Mouse (Mus musculus) neural tube, embryonic 15.5 days (tissue): ENCODE measurements around the gene Map3k12. TPM values are rescaled to one million over a fixed set of nuclear protein-coding genes. Genes with fewer than 3 reads are reported as not detected.

Source experiments
- ATAC-seq: fragments of 200-750 bp; cut with Nextera tagmentation; 2 replicates; pipeline ENCODE4 v1.8.0; 2017; ENCODE audit warnings: mild to moderate bottlenecking, moderate TSS enrichment, moderate library complexity; ENCODE audit not compliant: low FRiP score
- H3K27ac ChIP-seq: fragments of 300-500 bp; sonication (generic); replicated peaks from 2 replicates; pipeline ENCODE4 v1.5.1; 2015; ENCODE audit warnings: mild to moderate bottlenecking, inconsistent platforms
- H3K27me3 ChIP-seq: fragments of 300-500 bp; sonication (generic); replicated peaks from 2 replicates; pipeline ENCODE4 v1.6.1; 2015; ENCODE audit warnings: inconsistent platforms
- H3K36me3 ChIP-seq: fragments of 300-500 bp; sonication (generic); 2 replicates; pipeline ENCODE4 v1.6.1; 2015; ENCODE audit warnings: inconsistent platforms
- H3K4me1 ChIP-seq: fragments of 300-500 bp; sonication (generic); 2 replicates; pipeline ENCODE4 v1.6.1; 2015; ENCODE audit warnings: inconsistent platforms
- H3K4me2 ChIP-seq: fragments of 300-500 bp; sonication (generic); 2 replicates; pipeline ENCODE4 v1.6.1; 2015; ENCODE audit warnings: inconsistent platforms, mild to moderate bottlenecking, moderate library complexity
- H3K4me3 ChIP-seq: fragments of 300-500 bp; sonication (generic); replicated peaks from 2 replicates; pipeline ENCODE4 v1.5.1; 2015; ENCODE audit warnings: mild to moderate bottlenecking, inconsistent platforms
- H3K9ac ChIP-seq: fragments of 300-500 bp; sonication (generic); replicated peaks from 2 replicates; pipeline ENCODE4 v1.6.1; 2015; ENCODE audit warnings: mild to moderate bottlenecking, inconsistent platforms
- H3K9me3 ChIP-seq: fragments of 300-500 bp; sonication (generic); replicated peaks from 2 replicates; pipeline ENCODE4 v1.6.1; 2016; ENCODE audit warnings: inconsistent platforms
- WGBS: fragments of 180-500 bp; shearing (Covaris S2); methylation state at CpG from one replicate; pipeline ENCODE4 v1.1.7; 2015; ENCODE audit warnings: mixed read lengths; 5-methylcytosine and 5-hydroxymethylcytosine counted together
- polyA plus RNA-seq: library from polyadenylated mRNA; unstranded; fragments of >200 nt; fragmentation: Nextera tagmentation; extraction: Ambion mirVana; gene quantifications from 2 replicates; pipeline ENCODE4 v1.2.1, GENCODE M21; 2015

The Map3k12 gene
- polyA plus RNA-seq, 1 experiment from 2014 or later: 57.4 TPM

GRCm38 (mm10) chr15:102532106-102532900, 15.4 kb upstream of the Map3k12 start:
- 88% methylated on average over 3 of the region's 3 CpGs for WGBS
- no peak overlapping the region for H3K9ac ChIP-seq
- no peak for ATAC-seq

GRCm38 (mm10) chr15:102531586-102531985, 14.7 kb upstream of the Map3k12 start:
- 84% methylated on average over 4 of the region's 4 CpGs for WGBS
- H3K36me3 ChIP-seq: peaks cover 73% of the 10 kb centered on the region

More at GRCm38 (mm10) chr15:102532106-102532900, 15.4 kb upstream of the Map3k12 start:
- peaks cover 77% of the 10 kb centered on the region for H3K36me3 ChIP-seq
- no peaks in the 10 kb centered on the region for H3K4me1 ChIP-seq
- no peak overlapping the region for H3K4me3 ChIP-seq
- H3K27ac ChIP-seq: no peak overlapping the region
- H3K9me3 ChIP-seq: no peaks in the 10 kb centered on the region
- no peaks in the 10 kb centered on the region for H3K27me3 ChIP-seq
- H3K4me2 ChIP-seq: no peak overlapping the region

GRCm38 (mm10) chr15:102530566-102530965, 13.7 kb upstream of the Map3k12 start:
- WGBS: 91% methylated on average over 4 of the region's 4 CpGs
- H3K27ac ChIP-seq: no peak overlapping the region
- no peaks in the 10 kb centered on the region for H3K27me3 ChIP-seq
- no peak for ATAC-seq
- no peaks in the 10 kb centered on the region for H3K4me1 ChIP-seq
- H3K9ac ChIP-seq: no peak overlapping the region
- no peak overlapping the region for H3K4me2 ChIP-seq
- H3K4me3 ChIP-seq: no peak overlapping the region
- no peaks in the 10 kb centered on the region for H3K9me3 ChIP-seq
- H3K36me3 ChIP-seq: peaks cover 63% of the 10 kb centered on the region

More at GRCm38 (mm10) chr15:102531586-102531985, 14.7 kb upstream of the Map3k12 start:
- no peak for ATAC-seq
- Histone ChIP-seq H3K9ac (no peak overlapping the region), H3K4me1 (no peaks in the 10 kb centered on the region), H3K27ac (no peak overlapping the region), H3K4me3 (no peak overlapping the region), H3K9me3 (no peaks in the 10 kb centered on the region), H3K4me2 (no peak overlapping the region), H3K27me3 (no peaks in the 10 kb centered on the region)

GRCm38 (mm10) chr15:102528396-102528795, 11.5 kb upstream of the Map3k12 start:
- Histone ChIP-seq H3K9ac (no peak overlapping the region), H3K36me3 (peaks cover 59% of the 10 kb centered on the region), H3K27me3 (no peaks in the 10 kb centered on the region), H3K9me3 (no peaks in the 10 kb centered on the region), H3K4me3 (no peak overlapping the region), H3K4me1 (peaks cover 20% of the 10 kb centered on the region), H3K4me2 (no peak overlapping the region), H3K27ac (no peak overlapping the region)
- ATAC-seq: no peak
- WGBS: 95% methylated on average over 1 of the region's 1 CpGs

GRCm38 (mm10) chr15:102527936-102528335, 11.1 kb upstream of the Map3k12 start:
- H3K36me3 ChIP-seq: peaks cover 55% of the 10 kb centered on the region

GRCm38 (mm10) chr15:102526111-102527002, 9.5 kb upstream of the Map3k12 start:
- Histone ChIP-seq H3K27ac (no peak overlapping the region), H3K4me1 (peaks cover 20% of the 10 kb centered on the region), H3K4me2 (no peak overlapping the region), H3K9ac (no peak overlapping the region), H3K9me3 (no peaks in the 10 kb centered on the region), H3K36me3 (peaks cover 56% of the 10 kb centered on the region), H3K27me3 (no peaks in the 10 kb centered on the region), H3K4me3 (no peak overlapping the region)
- ATAC-seq: no peak
- WGBS: 86% methylated on average over 6 of the region's 6 CpGs

More at GRCm38 (mm10) chr15:102527936-102528335, 11.1 kb upstream of the Map3k12 start:
- Histone ChIP-seq H3K9me3 (no peaks in the 10 kb centered on the region), H3K4me1 (peaks cover 20% of the 10 kb centered on the region), H3K9ac (no peak overlapping the region), H3K4me3 (no peak overlapping the region), H3K4me2 (no peak overlapping the region), H3K27ac (no peak overlapping the region), H3K27me3 (no peaks in the 10 kb centered on the region)
- ATAC-seq: no peak
- WGBS: 79% methylated on average over 3 of the region's 3 CpGs

- no peaks in the 10 kb centered on the region for H3K9me3 ChIP-seq
- peak within 1 kb of the TSS; percentile 4 for H3K9ac ChIP-seq
- 7% methylated on average over 3 of the region's 3 CpGs for WGBS
- H3K4me2 ChIP-seq: peak within 1 kb of the TSS; percentile 20
- H3K27me3 ChIP-seq: no peaks in the 10 kb centered on the region
- H3K36me3 ChIP-seq: peaks cover 49% of the 10 kb centered on the region
- ATAC-seq: peak; percentile 39
- H3K4me1 ChIP-seq: peaks cover 28% of the 10 kb centered on the region
- peak within 1 kb of the TSS; percentile 78 for H3K27ac ChIP-seq
- H3K4me3 ChIP-seq: no peak within 1 kb of the TSS
These were observed 8.1 kb upstream of the Map3k12 start, which contains the start of gene Npff for GRCm38 (mm10) chr15:102524892-102525485. Npff (minus strand) TSS chr15:102524942.

GRCm38 (mm10) chr15:102521480-102521879, 4.6 kb upstream of the Map3k12 start:
- H3K27me3 ChIP-seq: no peaks in the 10 kb centered on the region
- no peak overlapping the region for H3K9ac ChIP-seq
- peaks cover 23% of the 10 kb centered on the region for H3K36me3 ChIP-seq
- WGBS: 88% methylated on average over 4 of the region's 4 CpGs
- peaks cover 40% of the 10 kb centered on the region for H3K4me1 ChIP-seq
- no peak overlapping the region for H3K4me3 ChIP-seq
- H3K9me3 ChIP-seq: no peaks in the 10 kb centered on the region
- H3K4me2 ChIP-seq: no peak overlapping the region
- no peak overlapping the region for H3K27ac ChIP-seq
- no peak for ATAC-seq

- no peak overlapping the region for H3K4me2 ChIP-seq
- H3K9ac ChIP-seq: no peak overlapping the region
- H3K27ac ChIP-seq: no peak overlapping the region
- no peak overlapping the region for H3K4me3 ChIP-seq
- ATAC-seq: no peak
- no peaks in the 10 kb centered on the region for H3K27me3 ChIP-seq
- 94% methylated on average over 4 of the region's 4 CpGs for WGBS
- peaks cover 47% of the 10 kb centered on the region for H3K4me1 ChIP-seq
- H3K36me3 ChIP-seq: peaks cover 23% of the 10 kb centered on the region
- no peaks in the 10 kb centered on the region for H3K9me3 ChIP-seq
These were observed 3.6 kb upstream of the Map3k12 start for GRCm38 (mm10) chr15:102520416-102520815.

- H3K4me3 ChIP-seq: peak overlapping the region; percentile 66
- 56% methylated on average over 17 of the region's 17 CpGs for WGBS
- H3K9ac ChIP-seq: peak overlapping the region; percentile 76
- no peaks in the 10 kb centered on the region for H3K27me3 ChIP-seq
- no peaks in the 10 kb centered on the region for H3K9me3 ChIP-seq
- peak overlapping the region; percentile 100 for H3K27ac ChIP-seq
- peaks cover 47% of the 10 kb centered on the region for H3K4me1 ChIP-seq
- H3K36me3 ChIP-seq: peaks cover 23% of the 10 kb centered on the region
- ATAC-seq: no peak
- peak overlapping the region; percentile 78 for H3K4me2 ChIP-seq
These were observed 2.6 kb upstream of the Map3k12 start for GRCm38 (mm10) chr15:102519211-102520141.
